Mouse (Mus musculus): ENCODE data around the gene Ghrh. TPM values are rescaled to one million over a fixed set of nuclear protein-coding genes. Genes with fewer than 3 reads are reported as not detected.
A peak's percentile ranks its signal among the peaks of the same experiment; 100 is the strongest.
"Not testable (repeated sequence)": the region's sequence is repeated elsewhere in the genome, so short reads cannot be mapped to it uniquely, and the experiment has no call there.

Ghrh gene
- 0.53 TPM in 1 of 2 replicates, not detected in the other for polyA plus RNA-seq (2012; rRNA removed)

GRCm38 (mm10) chr2:157347361-157348159 is at the start of gene Ghrh:
Gene Ghrh (minus strand): TSS chr2:157347506.
- H3K4me3 ChIP-seq (ENCODE audit: insufficient read depth, low read length), result no peak within 1 kb of the TSS
- TF ChIP-seq POLR2A (IDR thresholded peaks at IDR 0.05; ENCODE audit: extremely low read depth, insufficient read depth, low read length) (0 out of 2 replicates have a peak, but pooled peaks have one; percentile 10), CTCF (IDR thresholded peaks at IDR 0.05; ENCODE audit: extremely low read depth, insufficient read depth, low read length) (no peak)
- peaks cover 7% of the 10 kb centered on the region for H3K4me1 ChIP-seq (ENCODE audit: control insufficient read depth, insufficient read depth, low read length)
- peak within 1 kb of the TSS; percentile 88 for H3K27ac ChIP-seq (ENCODE audit: insufficient read depth, low read length)

DNA sequence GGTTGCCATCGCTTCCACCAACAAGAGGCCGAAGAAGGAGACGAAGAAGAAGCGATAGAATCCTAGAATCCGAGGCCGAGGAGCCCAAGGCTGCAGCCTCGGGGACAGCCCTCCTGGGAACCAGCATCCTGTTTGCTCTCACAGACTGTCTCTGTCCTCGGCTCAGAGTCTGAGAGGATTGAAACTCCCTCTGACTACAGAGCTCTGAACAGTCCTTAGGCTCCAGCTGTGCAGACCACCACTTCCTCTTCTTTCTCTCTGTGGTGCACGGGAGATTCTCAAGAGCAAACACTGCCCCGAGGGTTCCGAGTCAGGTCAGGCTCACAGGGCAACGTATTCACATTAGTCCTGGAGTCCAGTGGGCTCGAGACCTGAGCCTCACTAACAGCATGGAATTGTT is 48.7 kb upstream of the Ghrh start:
- Histone ChIP-seq H3K27ac (ENCODE audit: insufficient read depth, low read length) (no peak overlapping the region; the same call in 1 of the 2 replicates), H3K4me1 (ENCODE audit: control insufficient read depth, insufficient read depth, low read length) (no peaks in the 10 kb centered on the region), H3K4me3 (ENCODE audit: insufficient read depth, low read length) (no peak overlapping the region)
- TF ChIP-seq CTCF (IDR thresholded peaks at IDR 0.05; ENCODE audit: extremely low read depth, insufficient read depth, low read length) (no peak), POLR2A (IDR thresholded peaks at IDR 0.05; ENCODE audit: extremely low read depth, insufficient read depth, low read length) (no peak)

DNA sequence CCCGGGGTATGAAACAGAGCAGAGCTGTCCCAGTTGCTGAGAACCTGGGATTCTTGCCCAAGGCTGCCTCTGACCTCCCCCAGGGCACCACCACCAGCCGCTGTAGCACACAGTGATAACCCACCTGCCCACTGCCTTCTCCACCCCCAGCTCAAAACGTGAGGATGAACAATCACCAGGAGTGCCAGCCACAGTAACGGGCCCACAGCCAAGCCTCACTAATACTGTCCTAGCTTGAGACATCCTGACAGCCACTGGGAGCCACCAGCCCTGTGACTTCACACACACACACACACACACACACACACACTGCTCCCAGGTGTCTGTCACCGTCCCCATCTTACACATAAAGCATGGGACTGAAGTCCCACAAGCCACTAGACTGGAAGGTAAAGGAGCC is 48.1 kb upstream of the Ghrh start:
- TF ChIP-seq CTCF (IDR thresholded peaks at IDR 0.05; ENCODE audit: extremely low read depth, insufficient read depth, low read length) (no peak), POLR2A (IDR thresholded peaks at IDR 0.05; ENCODE audit: extremely low read depth, insufficient read depth, low read length) (no peak)
- peak overlapping the region; percentile 53; the same call in 1 of the 2 replicates for H3K27ac ChIP-seq (ENCODE audit: insufficient read depth, low read length)
- no peaks in the 10 kb centered on the region for H3K4me1 ChIP-seq (ENCODE audit: control insufficient read depth, insufficient read depth, low read length)
- H3K4me3 ChIP-seq (ENCODE audit: insufficient read depth, low read length), result no peak overlapping the region

DNA sequence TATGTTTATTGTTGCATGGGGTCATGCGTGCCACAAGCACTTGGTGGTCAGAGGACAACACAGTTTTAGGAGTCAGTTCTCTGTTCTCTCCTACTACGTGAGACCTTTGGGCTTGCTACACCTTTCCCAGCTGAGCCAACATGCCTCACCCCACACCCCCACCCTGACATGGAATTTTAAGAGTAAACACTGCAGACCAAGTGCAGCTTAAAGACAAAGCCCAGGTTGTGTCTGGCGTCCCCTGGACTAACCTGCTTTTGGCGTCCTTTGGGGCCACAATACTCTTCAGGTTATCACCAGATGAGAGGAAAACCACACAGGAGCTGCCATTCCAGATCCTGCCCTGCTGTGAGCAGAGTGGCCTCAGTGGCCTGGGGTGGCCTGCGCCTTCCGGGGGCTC is 47.6 kb upstream of the Ghrh start:
- no peak overlapping the region for H3K27ac ChIP-seq (ENCODE audit: insufficient read depth, low read length)
- H3K4me1 ChIP-seq (ENCODE audit: control insufficient read depth, insufficient read depth, low read length), result no peaks in the 10 kb centered on the region
- no peak overlapping the region for H3K4me3 ChIP-seq (ENCODE audit: insufficient read depth, low read length)
- TF ChIP-seq POLR2A (IDR thresholded peaks at IDR 0.05; ENCODE audit: extremely low read depth, insufficient read depth, low read length) (no peak), CTCF (IDR thresholded peaks at IDR 0.05; ENCODE audit: extremely low read depth, insufficient read depth, low read length) (no peak)

DNA sequence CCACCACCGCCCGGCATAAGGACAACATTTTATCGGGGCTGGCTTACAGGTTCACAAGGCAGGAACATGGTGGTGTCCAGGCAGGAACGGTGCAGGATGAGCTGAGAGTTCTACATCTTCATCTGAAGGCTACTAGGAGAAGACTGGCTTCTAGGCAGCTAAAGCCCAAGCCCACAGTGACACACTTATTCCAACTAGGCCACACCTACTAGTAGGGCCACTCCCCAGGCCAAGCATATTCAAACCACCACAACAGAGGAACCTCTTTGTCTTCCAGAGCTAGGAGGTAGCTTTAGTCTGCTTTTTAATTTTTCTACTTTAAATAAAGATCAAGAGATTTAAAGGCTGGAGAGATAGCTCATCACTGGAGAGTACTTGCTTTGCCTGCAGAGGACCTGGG is 46.2 kb upstream of the Ghrh start:
- no peak overlapping the region for H3K4me3 ChIP-seq (ENCODE audit: insufficient read depth, low read length)

DNA sequence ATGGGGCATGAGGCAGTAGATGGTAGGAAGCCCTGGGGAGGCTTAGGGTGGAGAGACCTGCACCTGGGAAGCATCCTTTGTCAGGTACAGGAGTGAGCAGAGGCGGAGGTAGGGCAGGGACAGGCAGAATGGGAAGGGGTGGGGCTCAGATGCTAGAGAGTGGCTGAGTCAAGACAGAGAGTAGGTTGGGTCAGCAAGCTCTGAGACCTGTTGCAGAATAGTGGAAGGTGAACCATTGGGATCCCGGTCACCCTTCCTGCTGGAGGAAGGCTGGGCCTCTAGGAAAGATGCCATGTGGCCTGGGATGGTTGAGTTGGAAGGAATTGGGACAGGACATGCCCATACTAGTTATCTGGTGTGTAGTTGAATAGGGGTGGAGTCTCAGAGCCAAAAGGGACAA is 45.0 kb upstream of the Ghrh start:
- 0 out of 2 replicates have a peak, but pooled peaks cover 1% of the 10 kb centered on the region for H3K4me1 ChIP-seq (ENCODE audit: control insufficient read depth, insufficient read depth, low read length)
- no peak for TF ChIP-seq POLR2A (IDR thresholded peaks at IDR 0.05; ENCODE audit: extremely low read depth, insufficient read depth, low read length)
- TF ChIP-seq CTCF (IDR thresholded peaks at IDR 0.05; ENCODE audit: extremely low read depth, insufficient read depth, low read length), result no peak
- no peak overlapping the region for H3K27ac ChIP-seq (ENCODE audit: insufficient read depth, low read length)
- H3K4me3 ChIP-seq (ENCODE audit: insufficient read depth, low read length), result no peak overlapping the region

More for the DNA sequence above, 46.2 kb upstream of the Ghrh start:
- Histone ChIP-seq H3K27ac (ENCODE audit: insufficient read depth, low read length) (no peak overlapping the region), H3K4me1 (ENCODE audit: control insufficient read depth, insufficient read depth, low read length) (no peaks in the 10 kb centered on the region)
- no peak for TF ChIP-seq CTCF (IDR thresholded peaks at IDR 0.05; ENCODE audit: extremely low read depth, insufficient read depth, low read length)
- no peak for TF ChIP-seq POLR2A (IDR thresholded peaks at IDR 0.05; ENCODE audit: extremely low read depth, insufficient read depth, low read length)

- H3K27ac ChIP-seq (ENCODE audit: insufficient read depth, low read length), result no peak overlapping the region
- H3K4me3 ChIP-seq (ENCODE audit: insufficient read depth, low read length), result no peak overlapping the region
- 0 out of 2 replicates have a peak, but pooled peaks cover 3% of the 10 kb centered on the region for H3K4me1 ChIP-seq (ENCODE audit: control insufficient read depth, insufficient read depth, low read length)
- TF ChIP-seq POLR2A (IDR thresholded peaks at IDR 0.05; ENCODE audit: extremely low read depth, insufficient read depth, low read length) (no peak), CTCF (IDR thresholded peaks at IDR 0.05; ENCODE audit: extremely low read depth, insufficient read depth, low read length) (no peak)
These were observed 42.2 kb upstream of the Ghrh start for GRCm38 (mm10) chr2:157389591-157389921.

DNA sequence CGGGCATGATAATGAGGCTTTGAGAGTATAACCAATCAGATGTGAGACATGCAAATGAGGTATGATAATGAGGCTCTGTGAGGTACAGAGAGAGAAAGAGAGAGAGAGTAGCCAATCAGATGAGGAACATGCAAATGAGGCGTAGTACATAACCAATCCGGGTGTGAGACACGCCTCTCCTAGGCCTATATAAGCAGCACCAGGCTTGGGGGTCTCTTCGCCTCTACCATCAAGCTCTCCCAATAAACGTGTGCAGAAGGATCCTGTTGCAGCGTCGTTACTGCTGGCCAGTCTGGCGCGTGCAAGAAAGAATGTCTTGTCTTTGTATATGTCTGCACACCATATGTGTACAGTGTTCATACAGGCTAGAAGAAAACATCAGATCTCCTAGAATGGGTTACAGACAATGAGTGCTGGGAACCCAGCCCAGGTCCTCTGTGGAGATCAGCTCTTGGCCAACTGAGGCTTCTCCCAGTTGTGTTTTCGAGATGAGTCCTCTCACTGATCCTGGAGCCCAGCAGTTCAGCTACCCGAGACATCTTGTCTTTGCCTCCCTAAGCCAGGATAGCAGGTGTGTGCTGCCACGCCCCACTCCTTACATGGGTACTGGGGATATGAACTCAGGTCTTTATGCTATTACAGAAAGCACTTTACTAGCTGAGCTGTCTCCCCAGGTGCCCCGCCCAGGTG is 41.7 kb upstream of the Ghrh start:
- not testable (repeated sequence) for H3K27ac ChIP-seq (ENCODE audit: insufficient read depth, low read length); H3K4me3 ChIP-seq (ENCODE audit: insufficient read depth, low read length); H3K4me1 ChIP-seq (ENCODE audit: control insufficient read depth, insufficient read depth, low read length)

GRCm38 (mm10) chr2:157384836-157385235 is 37.5 kb upstream of the Ghrh start:
- TF ChIP-seq CTCF (IDR thresholded peaks at IDR 0.05; ENCODE audit: extremely low read depth, insufficient read depth, low read length) (no peak), POLR2A (IDR thresholded peaks at IDR 0.05; ENCODE audit: extremely low read depth, insufficient read depth, low read length) (no peak)
- Histone ChIP-seq H3K4me3 (ENCODE audit: insufficient read depth, low read length) (no peak overlapping the region), H3K4me1 (ENCODE audit: control insufficient read depth, insufficient read depth, low read length) (0 out of 2 replicates have a peak, but pooled peaks cover 3% of the 10 kb centered on the region), H3K27ac (ENCODE audit: insufficient read depth, low read length) (no peak overlapping the region)

DNA sequence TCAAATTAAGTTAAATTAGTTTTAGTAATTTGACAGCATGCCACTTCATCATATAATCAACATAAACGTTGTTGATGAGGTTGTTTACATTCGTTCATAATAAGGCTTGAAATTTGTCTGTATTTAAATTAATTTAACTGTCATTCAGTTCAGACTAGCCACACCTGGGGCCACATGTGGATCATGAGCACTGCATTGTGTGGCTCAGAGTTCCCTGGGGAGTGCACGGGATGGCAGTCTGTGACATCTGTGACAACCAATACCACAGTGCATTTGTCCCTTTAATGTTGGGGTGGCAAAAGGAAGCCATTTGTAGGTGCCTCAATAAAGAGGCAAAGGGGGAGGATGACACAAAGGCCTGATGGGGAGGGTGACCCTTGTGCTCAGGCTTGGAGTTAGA is 29.7 kb upstream of the Ghrh start:
- Histone ChIP-seq H3K4me3 (ENCODE audit: insufficient read depth, low read length) (no peak overlapping the region), H3K27ac (ENCODE audit: insufficient read depth, low read length) (no peak overlapping the region), H3K4me1 (ENCODE audit: control insufficient read depth, insufficient read depth, low read length) (peaks cover 4% of the 10 kb centered on the region; the same call in 1 of the 2 replicates)
- TF ChIP-seq POLR2A (IDR thresholded peaks at IDR 0.05; ENCODE audit: extremely low read depth, insufficient read depth, low read length) (no peak), CTCF (IDR thresholded peaks at IDR 0.05; ENCODE audit: extremely low read depth, insufficient read depth, low read length) (no peak)

All from cortical plate, adult 2 months (tissue).